Mouse (Mus musculus): Measurements from ENCODE around the gene Usp34. TPM values are rescaled to one million over a fixed set of nuclear protein-coding genes. Genes with fewer than 3 reads are reported as not detected.

Gene Usp34
- 1 to 10 TPM in 1 of 2 experiments, under 1 TPM in 1; 0.47 to 5.8 TPM for polyA plus RNA-seq (2012; fragmentation: generic; extraction: Trizol)

DNA sequence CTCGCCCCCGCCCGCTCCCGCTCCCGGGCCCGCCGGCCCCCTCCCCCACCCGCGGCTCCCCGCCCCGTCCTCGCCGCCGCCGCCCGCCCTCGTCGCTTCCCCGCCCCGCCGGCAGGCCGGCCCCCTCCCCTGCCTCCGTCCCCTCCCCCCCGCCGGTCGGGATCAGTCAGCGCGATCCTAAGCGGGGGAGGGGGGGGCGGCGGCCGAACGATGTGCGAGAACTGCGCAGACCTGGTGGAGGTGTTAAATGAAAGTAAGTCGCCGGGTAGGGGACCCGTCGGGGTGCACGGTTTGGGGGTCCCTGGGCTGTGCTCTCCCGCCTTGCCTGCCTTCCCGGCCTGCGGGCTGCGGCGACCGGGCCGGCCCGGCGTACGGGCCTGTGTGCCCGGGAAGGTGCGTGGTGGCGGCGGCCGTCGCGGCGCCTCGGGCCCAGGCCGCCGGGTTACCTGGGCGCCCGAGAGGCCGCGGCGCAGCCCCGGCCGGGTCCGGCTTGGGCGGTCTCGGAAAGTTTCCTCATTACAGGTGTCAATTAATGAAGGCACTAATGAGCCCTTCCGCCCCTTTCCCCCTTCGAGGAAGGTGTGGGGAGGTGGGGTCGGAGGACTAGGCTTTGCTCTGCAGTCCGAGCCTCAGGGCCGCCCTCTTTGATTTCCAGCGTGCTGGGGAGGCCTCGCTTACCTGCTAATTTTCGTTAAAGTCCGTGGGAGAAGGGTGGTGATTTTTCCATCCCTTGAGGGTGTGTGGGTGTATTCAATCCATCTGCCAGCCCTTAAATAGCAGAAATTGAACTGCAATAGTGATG is at the start of gene Usp34:
TSS of gene Usp34 (plus strand) at position 132 of the 802 bp plus-strand sequence.

DNA sequence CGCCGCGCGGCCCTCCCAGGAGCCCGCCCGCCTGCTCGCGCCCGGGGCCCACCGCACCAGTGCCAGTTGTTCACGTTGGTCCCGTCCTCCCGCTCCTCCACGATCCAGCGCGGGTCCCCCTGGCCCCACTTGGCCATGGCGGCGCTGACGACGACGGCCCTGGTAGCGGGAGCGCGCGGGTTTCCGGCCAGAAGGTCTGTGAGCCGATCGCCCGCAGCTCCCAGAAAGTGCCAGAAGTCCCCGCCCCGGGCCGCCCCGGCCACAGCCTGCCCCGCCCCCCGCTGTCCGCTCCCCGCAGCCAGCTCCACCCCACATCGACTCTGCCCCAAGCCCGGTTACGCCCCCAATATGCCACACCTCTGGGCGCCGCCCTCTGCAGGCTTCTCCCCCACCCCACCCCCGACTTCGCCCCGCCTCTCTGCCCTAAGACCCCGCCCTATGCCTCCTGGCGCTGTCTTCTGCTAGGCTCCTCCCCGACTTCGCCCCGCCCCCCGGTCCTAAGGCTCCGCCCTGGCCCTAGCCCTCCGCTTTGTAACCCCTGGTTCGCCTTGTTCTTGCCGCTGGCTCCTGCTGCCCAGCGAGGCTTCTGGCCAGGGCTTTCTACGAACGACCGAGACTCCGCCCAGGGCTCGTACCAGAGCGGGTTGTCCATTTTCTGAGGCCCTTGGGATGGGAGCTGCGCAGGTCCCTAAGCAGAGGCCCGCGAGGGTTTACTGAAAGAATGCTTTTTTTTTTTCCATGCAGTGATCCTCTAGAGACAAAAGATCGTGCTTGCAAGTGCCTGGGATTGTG is 191.2 kb downstream of the Usp34 start, which contains the start of gene Ahsa2:
TSS of gene Ahsa2 (minus strand) at position 313 of the 792 bp plus-strand sequence.

DNA sequence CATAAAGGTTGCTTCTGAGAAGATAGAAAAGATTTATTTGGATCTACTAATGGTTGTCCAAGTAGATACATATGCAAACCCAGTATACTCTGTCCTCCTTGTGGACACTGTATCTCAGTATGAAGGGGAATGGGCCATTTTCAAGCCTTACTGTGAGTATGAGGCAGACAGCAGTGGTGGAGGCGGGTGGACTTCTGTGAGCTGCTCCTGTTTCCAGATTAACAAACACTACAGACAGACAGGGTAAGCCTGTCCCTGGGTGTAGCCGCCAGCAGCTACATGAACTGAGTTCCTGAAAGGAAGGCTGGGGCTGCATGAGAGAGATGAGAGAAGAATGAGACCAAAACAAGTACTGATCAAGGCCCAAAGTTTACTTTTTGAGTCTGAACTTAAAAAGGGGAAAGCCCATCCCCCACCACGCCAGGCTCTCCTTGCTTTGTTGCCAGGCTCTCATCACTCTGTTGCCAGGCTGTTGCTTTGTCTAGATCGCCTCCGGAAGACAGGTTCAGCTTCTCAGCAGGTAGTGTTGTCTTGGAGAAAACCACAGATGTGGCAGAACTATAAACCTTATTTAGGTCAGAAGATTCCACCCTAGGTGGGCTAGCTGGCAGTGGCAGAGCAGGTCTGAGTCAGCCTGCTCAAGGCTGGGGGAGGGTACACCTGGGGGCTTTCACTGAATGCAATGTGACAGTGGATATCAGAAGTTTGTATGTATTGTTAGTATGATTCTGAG is 213.9 kb downstream of the Usp34 start, which contains the start of gene 1700093K21Rik:
TSS of gene 1700093K21Rik (minus strand) at position 683 of the 733 bp plus-strand sequence.

Other genes with a start within 250 kb of the Usp34 start
- 1 to 10 TPM; 1.7 to 7.7 TPM for gene Xpo1, start 50.9 kb upstream of the Usp34 start, polyA plus RNA-seq (2012; fragmentation: generic; extraction: Trizol)
- 10 to 100 TPM in 1 of 2 experiments, 1 to 10 TPM in 1; 1.8 to 14.9 TPM for gene Ahsa2, start 191.1 kb downstream of the Usp34 start, polyA plus RNA-seq (2012; fragmentation: generic; extraction: Trizol)
- gene 1700093K21Rik, start 214.3 kb downstream of the Usp34 start, polyA plus RNA-seq (2012; fragmentation: generic; extraction: Trizol) = under 1 TPM in 1 of 2 experiments, not detected in 1; 0.05 TPM